Mouse (Mus musculus) cerebellum, adult (tissue): ENCODE measurements at regions not wholly inside any gene's neighbourhood (a gene's known extent, or its start where the extent isn't known, plus 50 kb on each side); places are given as distances from the start of the nearest gene placed in this dataset.

Source experiments
- ATAC-seq: cut with Nextera tagmentation; 2 replicates; pipeline ENCODE4 v1.9.2; 2017; ENCODE audit warnings: mild to moderate bottlenecking, moderate library complexity, mixed read lengths; ENCODE audit not compliant: insufficient number of reproducible peaks, low FRiP score, low TSS enrichment

DNA sequence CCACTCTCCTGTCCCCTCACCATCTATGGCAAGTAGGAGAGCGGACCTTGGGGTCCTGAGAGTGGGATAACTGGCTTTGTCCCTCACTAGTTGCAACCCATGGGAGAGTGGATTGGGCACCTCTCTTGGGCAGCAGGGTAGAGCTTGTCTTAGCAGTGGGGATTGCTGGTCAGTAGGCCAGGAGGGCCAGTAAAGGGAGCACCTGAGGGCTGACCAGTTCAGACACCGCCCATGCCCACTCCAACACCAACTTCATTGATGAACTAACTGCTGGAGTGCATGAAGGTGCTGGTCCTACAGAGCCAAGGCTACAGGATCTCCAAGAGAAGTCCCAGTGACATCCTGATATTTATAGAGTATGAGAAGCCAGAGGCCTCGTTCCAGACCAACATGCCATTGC is 299.9 kb upstream of the Cntn6 start:
- no peak for ATAC-seq

DNA sequence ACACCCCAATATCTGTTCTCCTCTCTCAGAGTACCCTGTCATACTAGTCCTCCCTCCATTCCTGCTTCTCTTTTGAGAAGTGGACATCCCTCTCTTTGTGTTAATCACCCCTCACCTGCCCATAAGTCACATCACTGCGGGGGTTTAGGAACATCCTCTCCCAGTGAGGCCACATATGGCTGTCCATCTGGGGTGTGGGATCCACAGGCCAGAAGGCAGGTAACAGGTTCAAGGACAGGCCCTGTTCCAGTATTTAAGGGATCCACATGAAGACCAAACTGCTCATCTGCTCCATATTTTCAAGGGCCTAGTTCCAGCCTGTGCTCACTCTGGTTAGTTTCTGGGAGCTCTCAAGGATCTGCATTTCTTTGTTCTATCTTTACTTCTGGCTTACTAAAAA is 285.2 kb upstream of the Cntn6 start:
- ATAC-seq, result peak; percentile 52
